Mouse (Mus musculus) myocyte (in vitro differentiated cells): Measurements from ENCODE around the gene Sel1l2.

ENCODE experiments used
- CEBPB ChIP-seq: IDR thresholded peaks from 2 replicates; pipeline ENCODE4 v1.6.1; 2011; ENCODE audit warnings: mild to moderate bottlenecking, moderate library complexity; ENCODE audit not compliant: poor library complexity, insufficient read depth, severe bottlenecking
- E2F4 ChIP-seq: IDR thresholded peaks from one replicate; pipeline ENCODE4 v1.6.1; 2011; ENCODE audit warnings: mild to moderate bottlenecking, control low read depth, moderate library complexity; ENCODE audit not compliant: insufficient read depth
- MYOD1 ChIP-seq, 3 experiments: IDR thresholded peaks; one replicate each; pipeline ENCODE4 v1.6.1; 2011; ENCODE audit warnings: control low read depth in 2 of 3, low read depth in 2 of 3, mild to moderate bottlenecking in 2 of 3, moderate library complexity in 1 of 3; ENCODE audit not compliant: insufficient read length in 2 of 3, control insufficient read depth in 1 of 3
- MYOG ChIP-seq, 3 experiments: IDR thresholded peaks; one replicate each; pipeline ENCODE4 v1.6.1; 2011; ENCODE audit warnings: control low read depth in 2 of 3, low read depth in 2 of 3, mild to moderate bottlenecking in 2 of 3; ENCODE audit not compliant: insufficient read length in 2 of 3, control insufficient read depth in 1 of 3, insufficient read depth in 1 of 3
- POLR2A ChIP-seq: IDR thresholded peaks from one replicate; pipeline ENCODE4 v1.6.1; 2011; ENCODE audit warnings: low read depth, mild to moderate bottlenecking, control low read depth, moderate library complexity; ENCODE audit not compliant: insufficient read length
- POLR2AphosphoS2 ChIP-seq: IDR thresholded peaks from one replicate; pipeline ENCODE4 v1.6.1; 2011; ENCODE audit warnings: low read depth, control low read depth; ENCODE audit not compliant: insufficient read length
- TCF3 ChIP-seq: IDR thresholded peaks from one replicate; pipeline ENCODE4 v1.6.1; 2011; ENCODE audit warnings: low read depth, control low read depth; ENCODE audit not compliant: insufficient read length
- USF1 ChIP-seq: IDR thresholded peaks from one replicate; pipeline ENCODE4 v1.6.1; 2011; ENCODE audit warnings: low read depth, mild to moderate bottlenecking, control low read depth, moderate library complexity

DNA sequence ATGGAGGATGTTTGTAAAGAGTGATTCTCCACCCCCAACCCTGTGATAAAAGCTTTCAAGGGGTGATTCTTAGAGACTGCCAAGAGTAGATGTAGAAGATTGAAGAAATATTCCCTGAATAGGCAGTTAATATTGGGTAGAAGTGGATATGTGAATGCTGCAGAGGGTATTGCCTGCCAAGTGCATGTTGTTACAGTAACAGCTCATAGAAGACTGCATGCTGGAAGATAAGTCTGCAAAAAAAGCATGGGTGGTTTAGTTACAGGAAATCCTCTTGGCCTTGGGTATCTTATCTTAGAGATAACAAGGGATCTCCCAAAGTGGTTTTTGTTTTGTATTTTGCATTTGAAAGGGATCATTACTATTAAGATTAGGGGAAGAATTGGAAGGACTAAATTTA, 36.3 kb upstream of the Sel1l2 start:
- no peak for TF ChIP-seq CEBPB
- TF ChIP-seq POLR2A: no peak
- no peak for TF ChIP-seq POLR2AphosphoS2
- no peak for TF ChIP-seq TCF3
- TF ChIP-seq USF1: no peak
- no peak for TF ChIP-seq E2F4
- no peak for TF ChIP-seq MYOD1 (IDR thresholded peaks at IDR 0.05; ENCODE audit: control insufficient read depth in 1 of 3, insufficient read length in 2 of 3, low read depth in 2 of 3)
- no peak for TF ChIP-seq MYOG (IDR thresholded peaks at IDR 0.05; ENCODE audit: control insufficient read depth in 1 of 3, insufficient read depth in 1 of 3, insufficient read length in 2 of 3, low read depth in 2 of 3)
